Mouse (Mus musculus): Measurements from ENCODE around the gene Larp4.

- no peak for TF ChIP-seq POLR2A (IDR thresholded peaks at IDR 0.05; ENCODE audit: low read depth, low read length)
- no peak for TF ChIP-seq CTCF (IDR thresholded peaks at IDR 0.05; ENCODE audit: borderline replicate concordance, insufficient read depth, low read length)
These were observed 741 bp downstream of the Larp4 start for GRCm38 (mm10) chr15:99970606-99971005.

Measured in embryonic fibroblast, embryonic 13.5 days (primary cell).